Mouse (Mus musculus) intestine, postnatal 0 days (tissue): Measurements from ENCODE around the gene St8sia1. TPM values are rescaled to one million over a fixed set of nuclear protein-coding genes. Genes with fewer than 3 reads are reported as not detected.

Experiments
- ATAC-seq: fragments of 200-750 bp; cut with Nextera tagmentation; 2 replicates; pipeline ENCODE4 v1.8.0; 2017; ENCODE audit warnings: mild to moderate bottlenecking, moderate TSS enrichment, moderate library complexity
- H3K27ac ChIP-seq: fragments of 300-500 bp; sonication (generic); 2 replicates; pipeline ENCODE4 v1.5.1; 2014; ENCODE audit warnings: mild to moderate bottlenecking, low read depth, low read length, moderate library complexity
- H3K27me3 ChIP-seq: fragments of 300-500 bp; sonication (generic); replicated peaks from 2 replicates; pipeline ENCODE4 v1.6.1; 2014; ENCODE audit warnings: low read length, mixed read lengths; ENCODE audit not compliant: control insufficient read depth, insufficient read depth
- H3K36me3 ChIP-seq: fragments of 300-500 bp; sonication (generic); 2 replicates; pipeline ENCODE4 v1.6.1; 2014; ENCODE audit warnings: mild to moderate bottlenecking, moderate library complexity; ENCODE audit not compliant: control insufficient read depth, insufficient read depth
- H3K4me1 ChIP-seq: fragments of 300-500 bp; sonication (generic); replicated peaks from 2 replicates; pipeline ENCODE4 v1.6.1; 2014; ENCODE audit warnings: antibody characterized with exemption, low read length, mixed read lengths; ENCODE audit not compliant: control insufficient read depth, insufficient read depth
- H3K4me2 ChIP-seq: fragments of 300-500 bp; sonication (generic); replicated peaks from 2 replicates; pipeline ENCODE4 v1.6.1; 2014; ENCODE audit warnings: low read depth, mild to moderate bottlenecking, moderate library complexity
- H3K4me3 ChIP-seq: fragments of 300-500 bp; sonication (generic); 2 replicates; pipeline ENCODE4 v1.5.1; 2014; ENCODE audit warnings: low read depth, low read length
- H3K9ac ChIP-seq: fragments of 300-500 bp; sonication (generic); 2 replicates; pipeline ENCODE4 v1.6.1; 2014; ENCODE audit warnings: mild to moderate bottlenecking, low read depth, low read length
- H3K9me3 ChIP-seq: fragments of 300-500 bp; sonication (generic); 2 replicates; pipeline ENCODE4 v1.6.1; 2016; ENCODE audit warnings: mixed run types; ENCODE audit not compliant: control insufficient read depth
- CTCF ChIP-seq: sonication (generic); IDR thresholded peaks from 2 replicates; pipeline ENCODE4 v1.5.1; 2016; ENCODE audit warnings: low read depth, mild to moderate bottlenecking, control low read depth, antibody characterized with exemption, moderate library complexity
- WGBS: fragments of 180-500 bp; shearing (Covaris S2); extraction: QIAGEN DNeasy Blood & Tissue Kit; methylation state at CpG from one replicate; pipeline ENCODE4 v1.1.7; 2014; 5-methylcytosine and 5-hydroxymethylcytosine counted together
- polyA plus RNA-seq: library from polyadenylated mRNA; unstranded; fragments of >200 nt; fragmentation: Nextera tagmentation; extraction: Ambion mirVana; gene quantifications from 2 replicates; pipeline ENCODE4 v1.2.1, GENCODE M21; 2015

The St8sia1 gene
- polyA plus RNA-seq, 1 experiment from 2014 or later, result 0.34 TPM

GRCm38 (mm10) chr6:142893716-142894115 lies 70.5 kb downstream of the St8sia1 start:
- WGBS, result 82% methylated on average over 4 of the region's 4 CpGs
- H3K27ac ChIP-seq, result no peak overlapping the region
- no peak overlapping the region for H3K4me3 ChIP-seq
- H3K9me3 ChIP-seq, result no peaks in the 10 kb centered on the region
- no peaks in the 10 kb centered on the region for H3K4me1 ChIP-seq
- H3K9ac ChIP-seq, result no peak overlapping the region
- no peak for ATAC-seq
- no peak overlapping the region for H3K4me2 ChIP-seq
- H3K36me3 ChIP-seq, result no peaks in the 10 kb centered on the region
- no peaks in the 10 kb centered on the region for H3K27me3 ChIP-seq
- TF ChIP-seq CTCF, result no peak

GRCm38 (mm10) chr6:142890321-142890720 lies 73.9 kb downstream of the St8sia1 start:
- Histone ChIP-seq H3K36me3 (no peaks in the 10 kb centered on the region), H3K4me3 (no peak overlapping the region), H3K9ac (no peak overlapping the region), H3K9me3 (no peaks in the 10 kb centered on the region), H3K27me3 (no peaks in the 10 kb centered on the region), H3K4me1 (no peaks in the 10 kb centered on the region), H3K4me2 (no peak overlapping the region), H3K27ac (no peak overlapping the region)
- no peak for ATAC-seq
- 81% methylated on average over 6 of the region's 6 CpGs for WGBS
- TF ChIP-seq CTCF, result no peak

GRCm38 (mm10) chr6:142888970-142889740 lies 75.1 kb downstream of the St8sia1 start:
- Histone ChIP-seq H3K4me3 (no peak overlapping the region), H3K27ac (no peak overlapping the region), H3K9ac (no peak overlapping the region), H3K9me3 (no peaks in the 10 kb centered on the region), H3K4me2 (no peak overlapping the region), H3K36me3 (no peaks in the 10 kb centered on the region), H3K4me1 (no peaks in the 10 kb centered on the region), H3K27me3 (no peaks in the 10 kb centered on the region)
- TF ChIP-seq CTCF, result no peak
- no peak for ATAC-seq
- WGBS, result 91% methylated on average over 9 of the region's 9 CpGs

GRCm38 (mm10) chr6:142888346-142888745 lies 75.9 kb downstream of the St8sia1 start:
- Histone ChIP-seq H3K36me3 (no peaks in the 10 kb centered on the region), H3K27me3 (no peaks in the 10 kb centered on the region), H3K4me2 (no peak overlapping the region), H3K9ac (no peak overlapping the region), H3K27ac (no peak overlapping the region), H3K4me3 (no peak overlapping the region), H3K9me3 (no peaks in the 10 kb centered on the region), H3K4me1 (no peaks in the 10 kb centered on the region)
- no peak for ATAC-seq
- TF ChIP-seq CTCF, result no peak
- 80% methylated on average over 6 of the region's 6 CpGs for WGBS

GRCm38 (mm10) chr6:142887375-142887774 lies 76.9 kb downstream of the St8sia1 start:
- Histone ChIP-seq H3K4me2 (no peak overlapping the region), H3K4me3 (no peak overlapping the region), H3K9ac (no peak overlapping the region), H3K36me3 (no peaks in the 10 kb centered on the region), H3K9me3 (no peaks in the 10 kb centered on the region), H3K27me3 (no peaks in the 10 kb centered on the region), H3K4me1 (no peaks in the 10 kb centered on the region), H3K27ac (no peak overlapping the region)
- 47% methylated on average over 1 of the region's 1 CpGs for WGBS
- no peak for TF ChIP-seq CTCF
- ATAC-seq, result no peak

GRCm38 (mm10) chr6:142885364-142886154 lies 78.7 kb downstream of the St8sia1 start:
- WGBS, result 77% methylated on average over 11 of the region's 11 CpGs
- H3K4me2 ChIP-seq, result no peak overlapping the region
- H3K27me3 ChIP-seq, result no peaks in the 10 kb centered on the region
- H3K9me3 ChIP-seq, result no peaks in the 10 kb centered on the region
- H3K9ac ChIP-seq, result no peak overlapping the region
- H3K27ac ChIP-seq, result no peak overlapping the region
- no peaks in the 10 kb centered on the region for H3K4me1 ChIP-seq
- H3K36me3 ChIP-seq, result no peaks in the 10 kb centered on the region
- no peak overlapping the region for H3K4me3 ChIP-seq
- no peak for TF ChIP-seq CTCF
- no peak for ATAC-seq
